Mouse (Mus musculus) lung, adult 2 months (tissue): ENCODE data around the gene Cldn17. TPM values are rescaled to one million over a fixed set of nuclear protein-coding genes. Genes with fewer than 3 reads are reported as not detected.

Experiments used
- DNase-seq: peaks from one replicate; pipeline ENCODE4 v3.0.0; 2022
- H3K4me1 ChIP-seq: fragments of 200-500 bp; 2 replicates; pipeline ENCODE4 v1.6.1; 2011; ENCODE audit warnings: low read length; ENCODE audit not compliant: control insufficient read depth, insufficient read depth
- H3K4me3 ChIP-seq: fragments of 200-500 bp; replicated peaks from 2 replicates; pipeline ENCODE3; 2011; ENCODE audit warnings: low read depth, mild to moderate bottlenecking, control low read depth, low read length; ENCODE audit errors: extremely low read depth
- CTCF ChIP-seq: fragments of 200-500 bp; IDR thresholded peaks from 2 replicates; pipeline ENCODE4 v1.5.1; 2011; ENCODE audit warnings: mild to moderate bottlenecking, low read length, control low read depth; ENCODE audit not compliant: insufficient read depth
- POLR2A ChIP-seq: fragments of 200-500 bp; IDR thresholded peaks from 2 replicates; pipeline ENCODE4 v1.6.1; 2011; ENCODE audit warnings: low read depth, mild to moderate bottlenecking, control low read depth, low read length, borderline replicate concordance; ENCODE audit errors: extremely low read depth
- WGBS: fragments of 180-500 bp; shearing (Covaris S2); methylation state at CpG from one replicate; pipeline ENCODE4 v1.1.7; 2018; 5-methylcytosine and 5-hydroxymethylcytosine counted together
- polyA plus RNA-seq: library from polyadenylated mRNA; depleted of rRNA; stranded (reverse); fragments of >200 nt; gene quantifications from 2 replicates; pipeline ENCODE4 v1.2.3, GENCODE M21; 2012; rRNA removed

The Cldn17 gene
- polyA plus RNA-seq, result 8.6 TPM in 1 of 2 replicates, not detected in the other

DNA sequence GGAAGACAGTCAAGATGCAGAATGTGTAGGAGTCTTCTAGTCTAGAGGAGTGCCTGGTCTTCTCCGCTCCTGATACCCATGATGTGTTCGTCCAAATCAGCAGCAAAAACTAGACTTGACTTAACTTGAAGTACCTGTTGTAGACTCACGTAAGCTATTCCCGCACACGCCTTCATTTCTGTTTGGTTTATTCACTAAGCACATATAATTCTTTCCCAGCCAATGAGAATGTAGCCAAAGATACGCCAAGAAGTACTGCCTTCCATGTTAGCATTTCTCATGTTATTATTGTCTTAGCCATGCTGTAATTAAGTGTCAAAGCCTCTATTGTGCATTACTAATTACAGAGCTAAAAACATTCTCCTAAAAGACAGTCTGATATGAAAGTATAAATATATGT lies at the start of gene Cldn17:
TSS of gene Cldn17 (minus strand) at position 101 of the 400 bp plus-strand sequence.
- TF ChIP-seq POLR2A (no peak), CTCF (no peak)
- no peak for DNase-seq
- Histone ChIP-seq H3K4me3 (no peak within 1 kb of the TSS), H3K4me1 (no peaks in the 10 kb centered on the region)
- 92% methylated on average over 6 of the region's 6 CpGs for WGBS

DNA sequence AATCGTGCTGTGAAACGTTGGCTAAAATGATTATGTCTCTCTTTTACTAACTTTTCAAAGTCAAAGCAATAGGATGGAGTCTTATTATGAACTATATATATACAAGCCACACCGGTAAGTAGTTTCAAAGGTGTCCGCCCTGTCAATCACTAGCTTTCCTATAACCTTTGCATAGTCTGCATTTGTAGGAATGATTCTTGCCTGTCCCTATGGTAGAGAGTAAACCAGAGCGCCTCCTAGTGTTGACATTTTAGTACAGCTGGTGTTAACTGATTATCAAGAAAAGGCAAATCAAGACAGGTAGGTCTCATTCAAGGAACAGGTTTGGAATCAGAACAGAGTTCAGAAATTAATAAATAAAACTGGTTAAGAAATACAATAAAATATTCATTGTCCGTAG lies 35.7 kb upstream of the Cldn17 start:
- WGBS, result 56% methylated on average over 6 of the region's 6 CpGs
- no peaks in the 10 kb centered on the region for H3K4me1 ChIP-seq
- H3K4me3 ChIP-seq, result no peak overlapping the region
- no peak for DNase-seq
- TF ChIP-seq POLR2A (no peak), CTCF (0 out of 2 replicates have a peak, but pooled peaks have one; percentile 7)

DNA sequence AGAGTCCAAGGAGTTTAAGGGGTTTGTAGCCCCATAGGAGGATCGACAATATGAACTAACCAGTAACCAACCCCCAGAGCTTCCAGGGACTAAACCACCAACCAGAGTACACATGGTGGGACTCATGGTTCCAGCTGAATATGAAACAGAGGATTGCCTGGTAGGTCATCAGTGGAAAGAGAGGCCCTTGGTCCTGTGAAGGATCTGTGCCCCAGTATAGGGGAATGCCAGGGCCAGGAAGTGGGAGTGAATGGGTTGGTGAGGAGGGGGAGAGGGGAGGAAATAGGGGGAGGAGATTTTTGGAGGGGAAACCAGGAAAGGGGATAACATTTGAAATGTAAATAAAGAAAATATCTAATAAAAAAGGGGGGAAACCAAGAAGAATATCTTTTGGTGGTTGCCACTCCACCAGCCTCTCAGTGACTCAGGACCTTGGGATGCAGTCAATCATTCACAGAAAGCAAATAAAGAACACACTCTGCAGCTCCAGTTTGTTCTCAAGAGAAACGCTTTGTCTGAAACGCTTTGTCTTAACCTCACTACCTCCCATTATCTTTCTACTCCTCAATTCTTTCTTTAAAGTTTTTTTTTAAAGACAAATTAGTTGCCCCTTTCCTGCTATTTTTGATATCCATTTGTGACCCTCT lies 33.2 kb upstream of the Cldn17 start:
- WGBS, result 51% methylated on average over 3 of the region's 3 CpGs
- H3K4me1 ChIP-seq, result no peaks in the 10 kb centered on the region
- H3K4me3 ChIP-seq, result no peak overlapping the region
- TF ChIP-seq POLR2A (no peak), CTCF (no peak)
- DNase-seq, result no peak

DNA sequence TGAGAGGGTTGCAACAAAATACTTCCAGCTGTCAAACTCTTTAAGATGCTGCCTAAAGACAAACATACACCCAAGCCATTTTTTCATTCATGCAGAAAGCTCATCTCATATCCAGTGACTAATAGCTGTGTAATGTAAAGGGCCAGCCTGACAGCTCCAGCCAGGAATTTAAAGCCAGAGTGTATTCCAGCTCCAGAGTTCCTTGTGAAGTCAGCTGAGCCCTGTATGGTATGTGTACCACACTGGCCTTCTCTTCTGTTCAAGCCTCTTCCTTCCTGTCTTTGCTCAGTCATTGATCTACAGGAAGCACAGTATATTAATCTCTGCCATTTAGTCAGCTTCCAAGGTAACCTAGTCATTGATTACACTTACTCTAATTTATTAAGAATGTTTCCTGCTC lies 4.6 kb upstream of the Cldn17 start:
- H3K4me3 ChIP-seq, result no peak overlapping the region
- TF ChIP-seq POLR2A (no peak), CTCF (no peak)
- no peak for DNase-seq
- no peaks in the 10 kb centered on the region for H3K4me1 ChIP-seq

DNA sequence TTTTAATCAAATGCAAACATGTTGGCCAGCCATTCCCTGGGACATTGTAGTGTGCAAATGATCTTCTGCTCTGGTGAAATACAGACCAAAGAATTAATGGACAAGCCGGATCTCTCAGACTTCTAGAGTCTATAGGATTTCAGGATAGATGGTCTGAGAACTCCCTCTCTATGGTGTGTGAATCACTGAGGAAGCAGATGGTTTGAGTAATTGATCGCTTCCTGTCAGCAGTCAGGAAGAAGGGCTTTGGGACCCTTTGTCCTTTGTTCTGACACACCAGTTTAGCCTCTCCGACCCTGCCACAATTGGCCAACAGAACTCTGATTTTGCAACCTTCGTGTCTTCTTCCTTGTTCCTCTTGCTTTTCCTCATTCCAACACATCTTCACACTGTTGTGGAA lies 1.4 kb upstream of the Cldn17 start:
- DNase-seq, result no peak
- H3K4me3 ChIP-seq, result no peak overlapping the region
- H3K4me1 ChIP-seq, result no peaks in the 10 kb centered on the region
- TF ChIP-seq POLR2A (no peak), CTCF (no peak)
- WGBS, result 40% methylated on average over 4 of the region's 4 CpGs

DNA sequence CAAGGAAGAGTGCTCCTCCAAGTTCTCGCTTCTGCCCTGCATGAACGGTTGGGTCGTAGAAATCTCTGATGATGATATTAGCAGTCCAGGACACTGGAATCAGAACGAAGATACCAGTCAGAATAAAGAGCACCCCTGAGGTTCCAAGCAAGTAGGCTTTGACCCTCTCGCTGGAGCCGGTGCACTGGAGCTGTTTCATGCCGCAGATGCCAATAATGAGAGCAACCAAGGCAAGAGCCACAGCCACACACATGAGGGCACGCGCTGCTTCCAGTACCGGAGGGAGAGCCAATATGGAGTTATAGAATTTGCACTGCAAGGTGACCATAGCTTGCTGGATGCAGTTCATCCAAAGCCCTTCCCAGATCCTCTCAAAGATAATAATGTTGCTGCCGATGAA lies 440 bp downstream of the Cldn17 start:
- DNase-seq, result no peak
- no peak overlapping the region for H3K4me3 ChIP-seq
- no peaks in the 10 kb centered on the region for H3K4me1 ChIP-seq
- WGBS, result 94% methylated on average over 11 of the region's 11 CpGs
- TF ChIP-seq CTCF, result no peak
- no peak for TF ChIP-seq POLR2A

DNA sequence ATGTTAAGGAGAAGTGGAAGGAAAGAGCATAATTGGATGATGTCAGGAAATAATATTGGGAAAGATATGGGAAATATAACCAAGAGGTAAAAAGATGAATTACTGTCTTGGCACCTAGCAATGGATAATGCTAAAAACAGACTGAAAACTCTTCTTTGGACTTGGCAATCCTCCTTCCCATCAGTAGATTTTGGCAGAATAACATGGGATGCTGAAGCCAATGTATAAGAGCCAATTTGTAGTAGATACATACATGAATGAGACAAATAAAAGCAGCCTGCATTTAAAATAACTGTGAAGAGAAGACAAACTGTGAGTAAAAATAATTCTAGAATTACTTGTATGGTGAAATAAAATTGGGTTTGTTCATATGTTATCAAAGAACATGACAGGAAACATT lies 18.7 kb downstream of the Cldn17 start:
- DNase-seq, result no peak
- Histone ChIP-seq H3K4me1 (no peaks in the 10 kb centered on the region), H3K4me3 (no peak overlapping the region)
- TF ChIP-seq CTCF, result no peak
- no peak for TF ChIP-seq POLR2A

DNA sequence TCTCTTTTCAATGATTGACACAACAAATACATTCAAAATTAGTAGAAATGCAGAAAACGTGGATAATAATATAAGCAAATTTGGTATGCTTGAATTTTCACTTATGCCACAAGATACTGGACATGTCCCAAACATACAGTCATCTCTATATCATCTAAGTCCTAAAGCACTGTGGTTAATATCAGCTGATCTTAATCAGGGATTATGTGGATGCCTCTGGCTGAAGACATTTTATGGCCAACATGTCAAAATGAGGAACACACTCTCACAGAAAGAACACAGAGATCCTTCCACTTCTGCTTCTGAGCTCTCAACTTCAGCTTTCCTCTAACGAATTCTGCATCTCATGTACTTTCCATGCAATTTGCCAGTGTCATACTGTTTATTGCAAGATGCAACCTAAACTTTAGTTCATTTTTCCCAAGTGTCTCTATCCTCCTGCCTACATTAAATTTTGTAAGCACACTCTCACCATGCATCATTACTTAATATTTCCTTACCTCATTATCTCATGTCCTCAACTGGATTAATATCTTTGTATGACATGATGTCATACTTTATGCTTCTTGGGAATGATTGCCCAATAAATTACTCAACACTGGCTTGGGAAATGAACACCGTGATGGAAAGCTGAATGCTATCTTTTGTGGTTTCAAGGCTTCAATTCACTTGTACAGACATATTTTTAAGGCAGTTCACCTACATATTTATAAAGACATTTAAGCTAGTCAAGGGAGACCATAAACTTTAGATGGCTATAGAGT lies 26.6 kb downstream of the Cldn17 start:
- DNase-seq, result no peak
- H3K4me3 ChIP-seq, result no peak overlapping the region
- TF ChIP-seq POLR2A (no peak), CTCF (no peak)
- H3K4me1 ChIP-seq, result no peaks in the 10 kb centered on the region
- WGBS, result 68% methylated on average over 3 of the region's 3 CpGs

DNA sequence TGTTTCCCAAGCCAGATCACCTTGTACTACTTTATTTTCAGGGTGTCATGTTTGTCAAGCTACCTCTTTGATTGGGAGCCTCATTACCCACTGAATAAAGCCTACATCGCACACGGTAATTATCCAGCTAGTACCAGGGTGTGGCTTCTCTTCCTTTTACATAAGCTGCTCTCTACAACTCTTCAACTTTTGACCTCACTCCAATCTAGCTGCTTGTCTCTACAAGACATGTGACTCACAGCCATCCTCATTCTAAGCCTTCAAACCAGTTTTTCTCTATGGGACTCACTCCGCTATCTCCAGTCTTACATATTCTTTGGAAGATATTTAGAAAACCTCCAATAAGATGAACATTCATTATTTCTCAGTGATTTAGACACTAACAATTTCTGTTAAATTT lies 43.5 kb downstream of the Cldn17 start:
- DNase-seq, result no peak
- WGBS, result 81% methylated on average over 3 of the region's 3 CpGs
- H3K4me3 ChIP-seq, result no peak overlapping the region
- H3K4me1 ChIP-seq, result no peaks in the 10 kb centered on the region
- TF ChIP-seq POLR2A, result no peak

Other genes starting within 250 kb of the Cldn17 start
- 0.04 and 0.07 TPM in 2 replicates for gene Grik1, start 216.7 kb downstream of the Cldn17 start, polyA plus RNA-seq
- 2.1 and 3.5 TPM in 2 replicates for gene Cldn8, start 56.2 kb upstream of the Cldn17 start, polyA plus RNA-seq
- not detected in 2 replicates for gene Krtap24-1, start 105.3 kb upstream of the Cldn17 start, polyA plus RNA-seq
- gene 2310079G19Rik, start 120.7 kb upstream of the Cldn17 start, polyA plus RNA-seq, result 0.32 TPM in 1 of 2 replicates, not detected in the other
- gene Krtap26-1, start 140.8 kb upstream of the Cldn17 start, polyA plus RNA-seq, result not detected in 2 replicates
- gene Krtap27-1, start 164.7 kb upstream of the Cldn17 start, polyA plus RNA-seq, result not detected in 2 replicates
- not detected in 2 replicates for gene 2310061N02Rik, start 201.0 kb upstream of the Cldn17 start, polyA plus RNA-seq
- gene Krtap13-1, start 221.9 kb upstream of the Cldn17 start, polyA plus RNA-seq, result not detected in 2 replicates
- not detected in 2 replicates for gene Krtap13, start 244.7 kb upstream of the Cldn17 start, polyA plus RNA-seq